Mouse (Mus musculus): Measurements from ENCODE around the gene Rpap3.

DNA sequence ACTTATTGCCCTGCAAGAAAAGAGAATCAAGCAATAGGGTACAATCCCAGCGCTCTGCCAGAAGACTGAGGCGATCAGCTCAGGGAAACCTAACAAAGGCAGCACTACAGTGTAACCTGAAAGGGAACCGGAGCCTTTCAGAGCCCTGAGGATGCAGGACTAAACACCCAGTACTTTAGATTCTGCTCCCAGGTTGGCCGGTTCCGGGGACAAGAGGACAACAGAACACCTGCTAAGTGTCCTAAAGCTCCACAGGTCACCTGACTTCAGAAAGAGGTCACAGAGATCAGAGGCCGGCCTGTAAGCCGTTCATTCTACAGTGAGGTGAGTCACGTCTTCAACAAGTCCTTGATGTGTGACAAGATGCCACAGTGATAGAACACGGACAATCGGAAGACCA is 9.0 kb downstream of the Rpap3 start:
- no peak for TF ChIP-seq CTCF (IDR thresholded peaks at IDR 0.05; ENCODE audit: insufficient read depth, low read depth, low read length)
- no peak for TF ChIP-seq POLR2A (IDR thresholded peaks at IDR 0.05; ENCODE audit: insufficient read depth, low read depth, low read length)

All from olfactory bulb, adult 2 months (tissue).